Mouse (Mus musculus) ovary, postnatal 36 days (tissue): ENCODE measurements at regions not wholly inside any gene's neighbourhood (a gene's known extent, or its start where the extent isn't known, plus 50 kb on each side); places are given as distances from the start of the nearest gene placed in this dataset.
A peak's percentile ranks its signal among the peaks of the same experiment; 100 is the strongest.

Source experiments
- DNase-seq: peaks from one replicate; pipeline ENCODE4 v3.0.0; 2022; ENCODE audit warnings: low spot score, mixed read lengths

DNA sequence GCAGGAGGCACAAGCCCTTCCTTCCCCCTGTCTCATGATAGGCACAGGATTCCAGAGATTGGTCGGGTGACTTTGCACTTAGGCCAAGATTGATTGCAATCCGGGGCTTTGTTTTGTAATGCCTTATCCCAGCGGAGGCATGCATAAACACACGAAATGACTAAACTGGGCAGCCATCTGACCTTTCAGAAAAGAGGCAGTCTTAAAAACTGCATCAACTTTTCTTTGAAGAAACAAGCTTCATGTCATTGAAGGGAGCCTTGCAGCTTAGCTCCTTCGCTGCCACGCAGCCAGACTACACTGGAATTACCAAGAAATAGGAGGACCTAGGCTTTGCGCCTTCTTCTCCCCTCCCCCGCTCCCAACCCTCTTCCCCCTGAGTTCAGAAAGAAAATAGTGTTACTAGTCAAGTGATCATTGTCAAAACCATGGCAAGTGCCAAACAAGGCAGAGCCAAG is 67.7 kb upstream of the BC052040 start:
- DNase-seq = peak; percentile 4

DNA sequence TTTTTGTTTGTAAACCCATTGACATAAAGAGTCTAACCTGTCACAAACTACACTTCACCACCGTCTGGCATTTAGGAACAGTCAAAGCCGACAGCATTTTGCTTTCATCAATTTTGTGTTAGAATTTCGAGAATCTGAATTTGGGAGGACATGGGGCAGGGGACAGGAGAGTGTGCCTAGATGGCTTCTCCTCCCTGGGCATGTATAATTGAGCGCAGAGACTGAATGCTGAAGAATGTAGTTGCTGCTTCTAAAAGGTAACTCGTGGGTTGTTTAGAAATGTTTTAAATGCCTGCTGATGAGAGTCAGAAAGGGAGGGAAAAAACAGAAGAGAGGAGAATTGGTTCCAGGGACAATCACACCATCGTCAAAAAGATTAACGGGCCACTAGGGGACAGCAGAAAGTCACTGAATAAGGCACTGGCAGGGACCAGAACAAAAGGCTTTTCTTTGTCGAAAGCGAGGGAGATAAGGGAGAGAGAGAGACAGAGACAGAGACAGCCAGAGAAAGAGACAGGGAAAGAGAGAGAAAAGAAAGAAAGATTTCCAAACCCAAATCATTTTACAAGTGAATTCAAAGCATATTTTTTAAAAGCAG is 66.6 kb upstream of the BC052040 start:
- no peak for DNase-seq

DNA sequence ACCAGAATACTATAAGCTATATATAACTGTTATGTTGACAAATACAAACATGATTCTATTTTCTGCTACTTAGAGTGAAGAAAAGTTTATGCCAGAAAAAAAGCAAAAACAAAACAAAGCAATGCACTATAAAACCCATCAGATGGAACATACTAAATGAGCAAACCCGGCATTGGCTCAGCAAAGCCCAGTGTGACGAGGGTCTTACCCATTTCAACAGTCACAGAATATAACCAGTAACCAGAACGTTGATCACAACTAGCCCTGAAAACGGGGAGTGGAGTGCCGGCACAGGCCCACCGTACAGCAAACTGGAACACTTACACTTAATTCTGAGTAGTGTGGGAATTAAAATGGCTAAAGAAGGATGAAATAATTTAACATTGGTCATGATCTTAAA is 66.0 kb upstream of the BC052040 start:
- no peak for DNase-seq

DNA sequence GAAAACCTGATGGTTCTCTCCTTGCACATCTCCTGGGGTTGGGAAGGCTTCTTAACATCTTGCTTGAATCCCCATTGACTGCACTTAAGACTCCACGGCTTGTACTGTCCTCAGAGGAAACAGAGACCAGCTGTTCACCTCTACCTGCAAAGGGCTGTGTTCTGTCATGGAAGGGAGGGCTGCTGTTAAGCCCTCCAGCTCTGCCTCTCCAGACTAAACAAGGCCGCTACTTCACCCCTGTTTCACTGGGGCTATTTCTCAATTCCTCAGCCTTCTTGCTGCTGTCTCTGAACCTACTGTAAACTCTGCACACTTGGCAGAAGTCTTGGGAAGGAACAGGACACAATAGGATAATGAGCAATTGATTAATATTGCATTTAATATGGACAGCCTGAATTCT is 64.7 kb upstream of the BC052040 start:
- DNase-seq = no peak

DNA sequence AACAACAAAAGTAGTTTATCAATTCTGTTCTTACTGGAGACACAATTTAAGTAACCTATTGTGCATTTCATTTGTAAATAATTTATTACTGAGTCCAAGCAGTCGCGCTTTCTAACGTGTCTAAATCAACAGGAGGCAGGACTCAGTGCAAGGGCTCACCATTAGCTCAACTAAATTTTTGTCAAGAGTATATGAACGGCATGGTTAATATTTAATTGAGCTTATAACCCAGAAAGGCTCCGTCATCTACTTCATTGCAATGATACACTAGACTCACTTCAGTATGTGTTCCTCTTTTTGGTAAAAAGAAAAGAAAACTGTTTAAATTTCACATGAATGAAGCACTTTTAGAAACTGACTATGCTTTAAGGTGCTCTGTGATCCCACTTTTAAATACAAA is 61.5 kb upstream of the BC052040 start:
- DNase-seq = no peak

DNA sequence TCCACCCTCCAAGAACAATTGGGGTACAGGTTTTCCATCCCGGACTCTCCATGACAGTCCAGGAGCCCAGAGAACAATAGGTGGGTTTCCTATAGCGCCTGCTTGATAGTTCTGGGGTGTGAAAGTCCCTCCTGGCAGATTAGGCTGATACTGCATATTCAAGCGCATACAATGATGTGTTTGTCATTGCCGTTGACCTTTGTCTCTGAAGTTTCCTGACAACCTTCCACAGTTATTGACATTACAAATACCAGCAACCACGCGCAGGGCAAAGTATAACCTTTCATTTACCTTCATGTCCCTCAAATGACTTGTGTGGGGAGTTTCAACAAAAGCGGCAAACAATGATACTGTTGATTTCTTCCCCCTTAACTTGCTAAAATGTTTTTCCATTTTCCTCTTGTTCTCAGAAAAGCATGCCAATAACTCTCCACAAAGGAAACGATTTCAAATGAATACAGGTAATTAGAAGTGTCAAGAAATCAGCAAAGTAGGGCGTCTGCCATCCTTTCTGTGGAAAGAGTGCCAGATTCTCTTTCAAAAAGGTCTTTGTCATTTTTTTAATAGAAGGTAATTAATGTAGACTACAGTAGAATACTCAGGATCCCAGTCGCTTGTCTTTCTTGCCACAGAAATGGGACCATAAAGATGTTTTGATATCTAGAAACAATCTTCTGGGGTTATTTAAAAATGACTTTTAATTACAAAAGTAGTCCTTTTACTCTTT is 60.9 kb upstream of the BC052040 start:
- no peak for DNase-seq

DNA sequence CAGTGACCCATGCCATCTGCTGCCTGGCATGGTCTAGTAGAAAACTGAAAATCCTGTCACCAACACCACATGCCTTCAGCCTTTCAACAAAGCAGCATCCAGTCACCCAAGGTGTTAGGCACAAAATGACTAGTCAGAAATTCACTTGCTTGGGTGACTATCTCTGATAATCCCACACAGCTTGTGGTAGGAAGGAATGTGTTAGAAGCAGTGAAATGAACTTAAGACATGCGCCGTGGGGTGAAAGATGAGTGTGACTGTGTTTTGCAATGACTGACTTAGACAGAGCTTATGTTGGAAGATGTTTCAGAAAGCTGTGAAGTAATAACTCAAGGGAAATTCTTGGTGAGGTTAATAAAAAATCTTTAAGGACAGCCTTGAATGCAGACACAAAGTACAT is 51.6 kb upstream of the BC052040 start:
- no peak for DNase-seq
